ENCODE assay signal across 14 mouse cellular contexts in the genomic region with DNA sequence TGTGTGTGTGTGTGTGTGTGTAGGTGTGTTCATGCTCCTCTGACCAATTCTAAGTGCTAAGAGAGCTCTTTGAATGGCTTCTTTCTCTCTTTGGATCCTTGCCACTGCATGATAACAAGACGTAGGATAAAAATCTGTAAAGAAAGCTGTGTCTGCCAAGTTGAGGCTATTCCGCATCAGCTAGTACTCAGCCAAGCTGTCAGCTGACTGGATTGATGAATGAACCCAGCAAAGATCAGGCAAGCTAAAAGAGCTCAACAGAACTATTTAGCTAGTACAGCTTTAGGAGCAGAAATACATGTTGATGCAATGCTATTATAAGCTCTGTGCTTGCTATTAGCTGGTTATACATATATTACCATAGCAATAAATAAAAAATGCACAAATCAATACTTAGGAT. TPM values are rescaled to one million over a fixed set of nuclear protein-coding genes. Genes with fewer than 3 reads are reported as not detected.
DNase-seq lines count a peak whose midpoint lies in the region; ATAC-seq and TF ChIP-seq lines count a peak whose summit lies in the region.
"Had no signal": no experiment of that assay in that cellular context is flagged by ENCODE, and none has a peak within 500 bp of the region (broad histone marks: within the 10 kb centered on the region; RNA-seq: fewer than 3 reads in every experiment).

No protein-coding gene starts in this region.

- DNase-seq in cerebellum, postnatal 10 days, result peak; percentile 29 to 34
- no peak for DNase-seq in cerebellum, postnatal 4 days (ENCODE audit: low spot score in 2 of 2)
- DNase-seq in layer of hippocampus, postnatal 14 days (ENCODE audit: low spot score in 2 of 2), result peak; percentile 7 to 45
- no peak for DNase-seq in layer of hippocampus, adult 11-12 months (ENCODE audit: low spot score)
- DNase-seq in adipocyte (ENCODE audit: low spot score), result peak; percentile 62
- DNase-seq in hindbrain, postnatal 0 days (ENCODE audit: low spot score), result peak; percentile 75
- DNase-seq in natural killer cell, adult 2 months (ENCODE audit: low spot score in 2 of 2), result no peak
- DNase-seq: heart, adult 11 months; heart, postnatal 14 days; lung, adult 2 months; right cerebral cortex, postnatal 14 days had no signal

- no peaks in the 10 kb centered on the region; the same call in 1 of the 2 replicates for H3K36me3 ChIP-seq in hindbrain, postnatal 0 days (ENCODE audit: insufficient read depth, low read length)
- H3K36me3 ChIP-seq in liver, embryonic 12.5 days, result no peaks in the 10 kb centered on the region

- no peak overlapping the region for H3K27ac ChIP-seq in hindbrain, postnatal 0 days
- H3K27ac ChIP-seq in liver, embryonic 12.5 days, result no peak overlapping the region

- H3K9ac ChIP-seq in hindbrain, postnatal 0 days (replicated peaks; ENCODE audit: low read length), result no peak overlapping the region
- H3K9ac ChIP-seq in liver, embryonic 12.5 days, result no peak overlapping the region

- peak; percentile 45; the same call in 1 of the 2 replicates for ATAC-seq in hindbrain, postnatal 0 days
- no peak for ATAC-seq in liver, embryonic 12.5 days
- ATAC-seq: activated CD4-positive, CD25-positive, alpha-beta regulatory T cell, adult 4 months had no signal

- WGBS in hindbrain, postnatal 0 days, result 31% methylated on average over 2 of the region's 2 CpGs
- 67% methylated on average over 2 of the region's 2 CpGs for WGBS in liver, embryonic 12.5 days (ENCODE audit: insufficient replicate concordance)

- TF ChIP-seq CTCF in hindbrain, postnatal 0 days (IDR thresholded peaks at IDR 0.05; ENCODE audit: low read depth), result no peak

- no peaks in the 10 kb centered on the region; the same call in 1 of the 2 replicates for H3K4me1 ChIP-seq in hindbrain, postnatal 0 days (ENCODE audit: insufficient read depth, low read length)
- no peaks in the 10 kb centered on the region for H3K4me1 ChIP-seq in liver, embryonic 12.5 days

- no peak overlapping the region for H3K4me2 ChIP-seq in hindbrain, postnatal 0 days (ENCODE audit: low read depth, low read length)
- no peak overlapping the region for H3K4me2 ChIP-seq in liver, embryonic 12.5 days

- H3K4me3 ChIP-seq in hindbrain, postnatal 0 days (ENCODE audit: low read length), result no peak overlapping the region
- H3K4me3 ChIP-seq in liver, embryonic 12.5 days, result no peak overlapping the region
- H3K4me3 ChIP-seq: myocyte had no signal

- H3K9me3 ChIP-seq in hindbrain, postnatal 0 days (ENCODE audit: low read length), result no peaks in the 10 kb centered on the region
- no peaks in the 10 kb centered on the region for H3K9me3 ChIP-seq in liver, embryonic 12.5 days (replicated peaks)

- H3K27me3 ChIP-seq in hindbrain, postnatal 0 days (ENCODE audit: insufficient read depth, low read length), result no peaks in the 10 kb centered on the region
- H3K27me3 ChIP-seq in liver, embryonic 12.5 days (replicated peaks), result no peaks in the 10 kb centered on the region

RNA-seq across cellular contexts. Expression of a gene that starts 25.7 kb away (rescaled TPM):
- 10 to 100 TPM; 28.0 to 31.4 TPM for total RNA-seq in layer of hippocampus, postnatal 14 days (2021)
- 29.8 and 31.9 TPM in 2 replicates for total RNA-seq in hindbrain, postnatal 0 days (2014; rRNA removed)
- 23.0 and 26.3 TPM in 2 replicates for polyA plus RNA-seq in hindbrain, postnatal 0 days (2015; fragmentation: Nextera tagmentation; extraction: Ambion mirVana)
- polyA plus RNA-seq in liver, embryonic 12.5 days (2016; fragmentation: Nextera tagmentation; extraction: Ambion mirVana), result 7.8 and 8.6 TPM in 2 replicates

Comparison
In these comparisons a context has a peak if more than half of its experiments do, and no peak if none do; other contexts are left out.
1. DNase-seq: peak in cerebellum, postnatal 10 days (2 of 2), layer of hippocampus, postnatal 14 days (2 of 2), adipocyte (single experiment) and hindbrain, postnatal 0 days (single experiment); none in cerebellum, postnatal 4 days (0 of 2), layer of hippocampus, adult 11-12 months (single experiment) and natural killer cell, adult 2 months (0 of 2).